Mouse (Mus musculus) forebrain, embryonic 16.5 days (tissue): ENCODE measurements around the gene Usp11. TPM values are rescaled to one million over a fixed set of nuclear protein-coding genes. Genes with fewer than 3 reads are reported as not detected.
"Not testable (repeated sequence)": the region's sequence is repeated elsewhere in the genome, so short reads cannot be mapped to it uniquely, and the experiment has no call there.

ENCODE experiments used
- ATAC-seq: fragments of 200-750 bp; cut with Nextera tagmentation; 2 replicates; pipeline ENCODE4 v1.8.0; 2017; ENCODE audit warnings: mild to moderate bottlenecking, moderate library complexity
- H3K27ac ChIP-seq: fragments of 300-500 bp; sonication (generic); 2 replicates; pipeline ENCODE4 v1.5.1; 2014; ENCODE audit warnings: low read length, control low read depth
- H3K27me3 ChIP-seq: fragments of 300-500 bp; sonication (generic); replicated peaks from 2 replicates; pipeline ENCODE4 v1.6.1; 2014; ENCODE audit warnings: low read length; ENCODE audit not compliant: control insufficient read depth, insufficient read depth
- H3K36me3 ChIP-seq: fragments of 300-500 bp; sonication (generic); 2 replicates; pipeline ENCODE4 v1.6.1; 2014; ENCODE audit not compliant: control insufficient read depth, insufficient read depth
- H3K4me1 ChIP-seq: fragments of 300-500 bp; sonication (generic); replicated peaks from 2 replicates; pipeline ENCODE4 v1.6.1; 2014; ENCODE audit warnings: low read length; ENCODE audit not compliant: control insufficient read depth, insufficient read depth
- H3K4me2 ChIP-seq: fragments of 300-500 bp; sonication (generic); 2 replicates; pipeline ENCODE4 v1.6.1; 2014; ENCODE audit warnings: mild to moderate bottlenecking, low read length, control low read depth
- H3K4me3 ChIP-seq: fragments of 300-500 bp; sonication (generic); replicated peaks from 2 replicates; pipeline ENCODE4 v1.5.1; 2014; ENCODE audit warnings: mild to moderate bottlenecking, low read length, control low read depth
- H3K9ac ChIP-seq: fragments of 300-500 bp; sonication (generic); replicated peaks from 2 replicates; pipeline ENCODE4 v1.6.1; 2014; ENCODE audit warnings: low read depth, low read length, control low read depth
- H3K9me3 ChIP-seq: fragments of 300-500 bp; sonication (generic); 2 replicates; pipeline ENCODE4 v1.6.1; 2016; ENCODE audit warnings: low read length; ENCODE audit not compliant: control insufficient read depth
- WGBS: fragments of 180-500 bp; shearing (Covaris S2); extraction: QIAGEN DNeasy Blood & Tissue Kit; methylation state at CpG from one replicate; pipeline ENCODE4 v1.1.7; 2014; 5-methylcytosine and 5-hydroxymethylcytosine counted together
- polyA plus RNA-seq: library from polyadenylated mRNA; unstranded; fragments of >200 nt; fragmentation: Nextera tagmentation; extraction: Ambion mirVana; gene quantifications from 2 replicates; pipeline ENCODE4 v1.2.1, GENCODE M21; 2015

The Usp11 gene
- polyA plus RNA-seq, 1 experiment from 2014 or later: 98.0 TPM

- Histone ChIP-seq H3K4me2 (peak overlapping the region; percentile 61), H3K9ac (peak overlapping the region; percentile 80), H3K36me3 (no peaks in the 10 kb centered on the region; the same call in 1 of the 2 replicates), H3K27me3 (no peaks in the 10 kb centered on the region), H3K4me1 (peaks cover 16% of the 10 kb centered on the region), H3K4me3 (peak overlapping the region; percentile 67), H3K9me3 (no peaks in the 10 kb centered on the region), H3K27ac (peak overlapping the region; percentile 88)
- peak; percentile 91 for ATAC-seq
- WGBS: 13% methylated on average over 17 of the region's 33 CpGs
These were observed 15.6 kb upstream of the Usp11 start for GRCm38 (mm10) chrX:20688068-20688547.

GRCm38 (mm10) chrX:20688615-20689014 lies 15.1 kb upstream of the Usp11 start:
- peak; percentile 24 for ATAC-seq
- peak overlapping the region; percentile 80 for H3K9ac ChIP-seq
- peaks cover 3% of the 10 kb centered on the region; the same call in 1 of the 2 replicates for H3K36me3 ChIP-seq
- peak overlapping the region; percentile 61 for H3K4me2 ChIP-seq
- WGBS: 25% methylated on average over 11 of the region's 35 CpGs
- peak overlapping the region; percentile 67 for H3K4me3 ChIP-seq
- no peaks in the 10 kb centered on the region for H3K9me3 ChIP-seq
- H3K4me1 ChIP-seq: peaks cover 16% of the 10 kb centered on the region
- H3K27ac ChIP-seq: peak overlapping the region; percentile 88
- no peaks in the 10 kb centered on the region for H3K27me3 ChIP-seq

- Histone ChIP-seq H3K27me3 (no peaks in the 10 kb centered on the region), H3K9me3 (no peaks in the 10 kb centered on the region), H3K4me2 (no peak overlapping the region), H3K4me3 (no peak overlapping the region), H3K4me1 (peaks cover 16% of the 10 kb centered on the region), H3K9ac (no peak overlapping the region), H3K36me3 (peaks cover 12% of the 10 kb centered on the region; the same call in 1 of the 2 replicates), H3K27ac (no peak overlapping the region)
- WGBS: 68% methylated on average over 3 of the region's 3 CpGs
- no peak for ATAC-seq
These were observed 12.1 kb upstream of the Usp11 start for GRCm38 (mm10) chrX:20691566-20691965.

- WGBS: 73% methylated on average over 1 of the region's 1 CpGs
These were observed 11.1 kb upstream of the Usp11 start for GRCm38 (mm10) chrX:20692616-20693015.

GRCm38 (mm10) chrX:20695842-20696241 lies 7.9 kb upstream of the Usp11 start:
- Histone ChIP-seq H3K4me2 (no peak overlapping the region), H3K36me3 (peaks cover 18% of the 10 kb centered on the region; the same call in 1 of the 2 replicates), H3K27ac (no peak overlapping the region), H3K27me3 (no peaks in the 10 kb centered on the region), H3K4me1 (no peaks in the 10 kb centered on the region), H3K9ac (no peak overlapping the region), H3K4me3 (no peak overlapping the region), H3K9me3 (no peaks in the 10 kb centered on the region)
- no peak for ATAC-seq
- WGBS: 88% methylated on average over 4 of the region's 4 CpGs

More at GRCm38 (mm10) chrX:20692616-20693015, 11.1 kb upstream of the Usp11 start:
- ATAC-seq: no peak
- Histone ChIP-seq H3K9me3 (no peaks in the 10 kb centered on the region), H3K9ac (no peak overlapping the region), H3K4me2 (no peak overlapping the region), H3K36me3 (peaks cover 12% of the 10 kb centered on the region; the same call in 1 of the 2 replicates), H3K27me3 (no peaks in the 10 kb centered on the region), H3K4me1 (peaks cover 10% of the 10 kb centered on the region; the same call in 1 of the 2 replicates), H3K27ac (no peak overlapping the region), H3K4me3 (no peak overlapping the region)

- peak overlapping the region; percentile 93 for H3K27ac ChIP-seq
- ATAC-seq: peak; percentile 93
- 19% methylated on average over 32 of the region's 32 CpGs for WGBS
These were observed 783 bp downstream of the Usp11 start for GRCm38 (mm10) chrX:20704295-20705082.

GRCm38 (mm10) chrX:20705083-20705402 lies 1.3 kb downstream of the Usp11 start:
- WGBS: 30% methylated on average over 3 of the region's 3 CpGs
- Histone ChIP-seq H3K27me3 (no peaks in the 10 kb centered on the region), H3K9me3 (no peaks in the 10 kb centered on the region), H3K4me2 (peak overlapping the region; percentile 42), H3K36me3 (no peaks in the 10 kb centered on the region), H3K4me3 (peak overlapping the region; percentile 30), H3K27ac (no peak overlapping the region), H3K4me1 (no peaks in the 10 kb centered on the region), H3K9ac (no peak overlapping the region)
- ATAC-seq: no peak

More at GRCm38 (mm10) chrX:20704295-20705082, 783 bp downstream of the Usp11 start:
- H3K4me2 ChIP-seq: peak overlapping the region; percentile 46
- H3K27me3 ChIP-seq: no peaks in the 10 kb centered on the region
- peak overlapping the region; percentile 68 for H3K4me3 ChIP-seq
- no peaks in the 10 kb centered on the region for H3K9me3 ChIP-seq
- H3K4me1 ChIP-seq: no peaks in the 10 kb centered on the region
- H3K36me3 ChIP-seq: no peaks in the 10 kb centered on the region
- peak overlapping the region; percentile 62 for H3K9ac ChIP-seq

- Histone ChIP-seq H3K9ac (no peak overlapping the region), H3K4me1 (no peaks in the 10 kb centered on the region), H3K4me2 (no peak overlapping the region), H3K27me3 (no peaks in the 10 kb centered on the region), H3K9me3 (no peaks in the 10 kb centered on the region), H3K4me3 (no peak overlapping the region), H3K27ac (no peak overlapping the region), H3K36me3 (no peaks in the 10 kb centered on the region)
- no peak for ATAC-seq
- 77% methylated on average over 5 of the region's 5 CpGs for WGBS
These were observed 25.0 kb downstream of the Usp11 start for GRCm38 (mm10) chrX:20728681-20729080.

- H3K9me3 ChIP-seq, H3K4me2 ChIP-seq, H3K27ac ChIP-seq, H3K9ac ChIP-seq, H3K36me3 ChIP-seq, H3K4me1 ChIP-seq, H3K4me3 ChIP-seq, ATAC-seq, H3K27me3 ChIP-seq: not testable (repeated sequence)
- WGBS: 51% methylated on average over 10 of the region's 10 CpGs
These were observed 26.3 kb downstream of the Usp11 start for GRCm38 (mm10) chrX:20730048-20730447.
